Mouse (Mus musculus): Measurements from ENCODE around the gene Snx29.
A peak's percentile ranks its signal among the peaks of the same experiment; 100 is the strongest.

Gene Snx29

GRCm38 (mm10) chr16:11455545-11456140 is 132.9 kb downstream of the Snx29 start:
- DNase-seq, result no peak

- DNase-seq, result no peak
These were observed 133.5 kb downstream of the Snx29 start for GRCm38 (mm10) chr16:11456141-11456645.

- DNase-seq, result no peak
These were observed 134.4 kb downstream of the Snx29 start for GRCm38 (mm10) chr16:11457136-11457535.

GRCm38 (mm10) chr16:11457609-11458350 is 135.1 kb downstream of the Snx29 start:
- DNase-seq, result no peak

- DNase-seq, result no peak
These were observed 137.5 kb downstream of the Snx29 start for GRCm38 (mm10) chr16:11460210-11460609.

GRCm38 (mm10) chr16:11461612-11462011 is 138.9 kb downstream of the Snx29 start:
- DNase-seq, result peak; percentile 22

- peak; percentile 85 for DNase-seq
These were observed 145.9 kb downstream of the Snx29 start for GRCm38 (mm10) chr16:11468533-11469179.

- no peak for DNase-seq
These were observed 146.8 kb downstream of the Snx29 start for GRCm38 (mm10) chr16:11469491-11469890.

- no peak for DNase-seq
These were observed 148.5 kb downstream of the Snx29 start for GRCm38 (mm10) chr16:11471246-11471645.

- DNase-seq, result no peak
These were observed 150.1 kb downstream of the Snx29 start for GRCm38 (mm10) chr16:11472852-11473251.

GRCm38 (mm10) chr16:11473474-11473873 is 150.8 kb downstream of the Snx29 start:
- DNase-seq, result no peak

GRCm38 (mm10) chr16:11473893-11474505 is 151.3 kb downstream of the Snx29 start:
- DNase-seq, result no peak

- DNase-seq, result no peak
These were observed 152.6 kb downstream of the Snx29 start for GRCm38 (mm10) chr16:11475137-11475943.

GRCm38 (mm10) chr16:11476314-11476713 is 153.6 kb downstream of the Snx29 start:
- DNase-seq, result no peak

- DNase-seq, result no peak
These were observed 154.3 kb downstream of the Snx29 start for GRCm38 (mm10) chr16:11476968-11477367.

- no peak for DNase-seq
These were observed 154.9 kb downstream of the Snx29 start for GRCm38 (mm10) chr16:11477591-11477990.

GRCm38 (mm10) chr16:11479605-11480004 is 156.9 kb downstream of the Snx29 start:
- DNase-seq, result no peak

- DNase-seq, result no peak
These were observed 159.5 kb downstream of the Snx29 start for GRCm38 (mm10) chr16:11482189-11482588.

- no peak for DNase-seq
These were observed 172.2 kb downstream of the Snx29 start for GRCm38 (mm10) chr16:11494895-11495294.

- DNase-seq, result no peak
These were observed 173.4 kb downstream of the Snx29 start for GRCm38 (mm10) chr16:11495923-11496616.

- DNase-seq, result no peak
These were observed 174.0 kb downstream of the Snx29 start for GRCm38 (mm10) chr16:11496721-11497120.

GRCm38 (mm10) chr16:11500061-11500460 is 177.4 kb downstream of the Snx29 start:
- DNase-seq, result no peak
